Mouse (Mus musculus): ENCODE measurements at regions not wholly inside any gene's neighbourhood (a gene's known extent, or its start where the extent isn't known, plus 50 kb on each side); places are given as distances from the start of the nearest gene placed in this dataset.
"Not testable (repeated sequence)": the region's sequence is repeated elsewhere in the genome, so short reads cannot be mapped to it uniquely, and the experiment has no call there.

GRCm38 (mm10) chr12:5956141-5956540, 580.7 kb upstream of the Klhl29 start:
- DNase-seq (ENCODE audit: low spot score in 2 of 2) = no peak

- no peak for DNase-seq (ENCODE audit: low spot score in 2 of 2)
These were observed 580.1 kb upstream of the Klhl29 start for GRCm38 (mm10) chr12:5955564-5955963.

- DNase-seq (ENCODE audit: low spot score in 2 of 2) = no peak
These were observed 568.0 kb upstream of the Klhl29 start for GRCm38 (mm10) chr12:5943346-5943925.

GRCm38 (mm10) chr12:5921262-5921661, 545.8 kb upstream of the Klhl29 start:
- no peak for DNase-seq (ENCODE audit: low spot score in 2 of 2)

GRCm38 (mm10) chr12:5918030-5918429, 542.5 kb upstream of the Klhl29 start:
- DNase-seq (ENCODE audit: low spot score in 2 of 2) = no peak

GRCm38 (mm10) chr12:5906251-5906650, 530.8 kb upstream of the Klhl29 start:
- no peak for DNase-seq (ENCODE audit: low spot score in 2 of 2)

GRCm38 (mm10) chr12:5891786-5892185, 516.3 kb upstream of the Klhl29 start:
- DNase-seq (ENCODE audit: low spot score in 2 of 2) = not testable (repeated sequence)

- no peak for DNase-seq (ENCODE audit: low spot score in 2 of 2)
These were observed 491.2 kb upstream of the Klhl29 start for GRCm38 (mm10) chr12:5866701-5867100.

- no peak for DNase-seq (ENCODE audit: low spot score in 2 of 2)
These were observed 484.3 kb upstream of the Klhl29 start for GRCm38 (mm10) chr12:5859795-5860194.

GRCm38 (mm10) chr12:5856421-5856820, 480.9 kb upstream of the Klhl29 start:
- peak in 1 of 2 experiments; percentile 11 for DNase-seq (ENCODE audit: low spot score in 2 of 2)

- no peak for DNase-seq (ENCODE audit: low spot score in 2 of 2)
These were observed 434.9 kb upstream of the Klhl29 start for GRCm38 (mm10) chr12:5810427-5810826.

GRCm38 (mm10) chr12:5810009-5810408, 434.5 kb upstream of the Klhl29 start:
- no peak for DNase-seq (ENCODE audit: low spot score in 2 of 2)

GRCm38 (mm10) chr12:5807996-5808886, 432.8 kb upstream of the Klhl29 start:
- DNase-seq (ENCODE audit: low spot score in 2 of 2) = no peak

GRCm38 (mm10) chr12:5805731-5806130, 430.2 kb upstream of the Klhl29 start:
- DNase-seq (ENCODE audit: low spot score in 2 of 2) = no peak

GRCm38 (mm10) chr12:5793051-5793450, 417.6 kb upstream of the Klhl29 start:
- no peak for DNase-seq (ENCODE audit: low spot score in 2 of 2)

GRCm38 (mm10) chr12:5787074-5787813, 411.8 kb upstream of the Klhl29 start:
- DNase-seq (ENCODE audit: low spot score in 2 of 2) = no peak

GRCm38 (mm10) chr12:5781276-5781675, 405.8 kb upstream of the Klhl29 start:
- DNase-seq (ENCODE audit: low spot score in 2 of 2) = no peak

- no peak for DNase-seq (ENCODE audit: low spot score in 2 of 2)
These were observed 402.1 kb upstream of the Klhl29 start for GRCm38 (mm10) chr12:5777556-5777955.

- no peak for DNase-seq (ENCODE audit: low spot score in 2 of 2)
These were observed 396.0 kb upstream of the Klhl29 start for GRCm38 (mm10) chr12:5771399-5771978.

- no peak for DNase-seq (ENCODE audit: low spot score in 2 of 2)
These were observed 395.0 kb upstream of the Klhl29 start for GRCm38 (mm10) chr12:5770531-5770930.

- no peak for DNase-seq (ENCODE audit: low spot score in 2 of 2)
These were observed 389.1 kb upstream of the Klhl29 start for GRCm38 (mm10) chr12:5764445-5765170.

Data from frontal cortex, postnatal 10 days (tissue).